ENCODE assay signal across 8 mouse cellular contexts in genomic region chr8:94735426-94736094, GRCm38 (mm10). TPM values are rescaled to one million over a fixed set of nuclear protein-coding genes. Genes with fewer than 3 reads are reported as not detected.
DNase-seq lines count a peak whose midpoint lies in the region; ATAC-seq and TF ChIP-seq lines count a peak whose summit lies in the region.
"Had no signal": no experiment of that assay in that cellular context is flagged by ENCODE, and none has a peak within 500 bp of the region (broad histone marks: within the 10 kb centered on the region; RNA-seq: fewer than 3 reads in every experiment).

No protein-coding gene starts in this region.

- TF ChIP-seq CTCF in lung, adult 2 months (IDR thresholded peaks at IDR 0.05; ENCODE audit: insufficient read depth, low read length): no peak

- no peak overlapping the region for H3K27ac ChIP-seq in heart, embryonic 15.5 days
- H3K27ac ChIP-seq in midbrain, embryonic 13.5 days: no peak overlapping the region
- H3K27ac ChIP-seq: limb, embryonic 12.5 days had no signal

- TF ChIP-seq POLR2A in lung, adult 2 months (IDR thresholded peaks at IDR 0.05; ENCODE audit: borderline replicate concordance, extremely low read depth, low read depth, low read length): no peak

- H3K36me3 ChIP-seq in heart, embryonic 15.5 days: no peaks in the 10 kb centered on the region
- H3K36me3 ChIP-seq in midbrain, embryonic 13.5 days: no peaks in the 10 kb centered on the region
- H3K36me3 ChIP-seq: limb, embryonic 12.5 days had no signal

- H3K27me3 ChIP-seq in heart, embryonic 15.5 days: no peaks in the 10 kb centered on the region
- H3K27me3 ChIP-seq in midbrain, embryonic 13.5 days: no peaks in the 10 kb centered on the region
- H3K27me3 ChIP-seq: limb, embryonic 12.5 days had no signal

- DNase-seq in B cell, adult 2 months: peak; percentile 35 to 37
- DNase-seq in Muller cell, postnatal 12 days (ENCODE audit: inconsistent ontology term): peak; percentile 61
- peak; percentile 40 for DNase-seq in lung, adult 2 months
- no peak for DNase-seq in neural tube, embryonic 10.5 days (ENCODE audit: extremely low spot score, low spot score)
- no peak for DNase-seq in cerebellum, postnatal 36 days

- WGBS in heart, embryonic 15.5 days: 42% methylated on average over 5 of the region's 5 CpGs
- 32% methylated on average over 5 of the region's 5 CpGs for WGBS in lung, adult 2 months
- WGBS in midbrain, embryonic 13.5 days: 86% methylated on average over 5 of the region's 5 CpGs

- H3K4me2 ChIP-seq in heart, embryonic 15.5 days: peak overlapping the region; percentile 41
- H3K4me2 ChIP-seq in midbrain, embryonic 13.5 days (replicated peaks): no peak overlapping the region
- H3K4me2 ChIP-seq: limb, embryonic 12.5 days had no signal

- no peak overlapping the region for H3K9ac ChIP-seq in heart, embryonic 15.5 days
- no peak overlapping the region for H3K9ac ChIP-seq in midbrain, embryonic 13.5 days (replicated peaks)
- H3K9ac ChIP-seq: limb, embryonic 12.5 days had no signal

- no peaks in the 10 kb centered on the region for H3K9me3 ChIP-seq in heart, embryonic 15.5 days (replicated peaks)
- no peaks in the 10 kb centered on the region for H3K9me3 ChIP-seq in midbrain, embryonic 13.5 days
- H3K9me3 ChIP-seq: limb, embryonic 12.5 days had no signal

- peaks cover 5% of the 10 kb centered on the region for H3K4me1 ChIP-seq in heart, embryonic 15.5 days (replicated peaks)
- peaks cover 11% of the 10 kb centered on the region; the same call in 1 of the 2 replicates for H3K4me1 ChIP-seq in lung, adult 2 months (ENCODE audit: control insufficient read depth, insufficient read depth, low read length)
- H3K4me1 ChIP-seq in midbrain, embryonic 13.5 days (replicated peaks): no peaks in the 10 kb centered on the region
- H3K4me1 ChIP-seq: limb, embryonic 12.5 days had no signal

- ATAC-seq in heart, embryonic 15.5 days (replicated peaks; ENCODE audit: insufficient number of reproducible peaks, insufficient read depth, low FRiP score, low read depth): 0 out of 2 replicates have a peak, but pooled peaks have one; percentile 7
- ATAC-seq in midbrain, embryonic 13.5 days: no peak

- peak overlapping the region; percentile 18 for H3K4me3 ChIP-seq in heart, embryonic 15.5 days
- peak overlapping the region; percentile 13 for H3K4me3 ChIP-seq in lung, adult 2 months (replicated peaks; ENCODE audit: extremely low read depth, low read depth, low read length)
- no peak overlapping the region for H3K4me3 ChIP-seq in midbrain, embryonic 13.5 days (replicated peaks)
- H3K4me3 ChIP-seq: limb, embryonic 12.5 days had no signal

RNA-seq across cellular contexts. Expression of gene Ccl22, which starts 9.8 kb away (rescaled TPM):
- polyA plus RNA-seq in heart, embryonic 15.5 days (2015; fragmentation: Nextera tagmentation; extraction: Ambion mirVana): 0.08 TPM in 1 of 2 replicates, not detected in the other
- 11.8 and 11.9 TPM in 2 replicates for polyA plus RNA-seq in lung, adult 2 months (2012; rRNA removed)
- not detected in 2 replicates for polyA plus RNA-seq in midbrain, embryonic 13.5 days (2015; fragmentation: Nextera tagmentation; extraction: Ambion mirVana)
- polyA plus RNA-seq: limb, embryonic 12.5 days had no signal

RNA-seq across cellular contexts. Expression of gene Cx3cl1, which starts 36.2 kb away (rescaled TPM):
- polyA plus RNA-seq in heart, embryonic 15.5 days (2015; fragmentation: Nextera tagmentation; extraction: Ambion mirVana): 9.4 and 9.7 TPM in 2 replicates
- polyA plus RNA-seq in lung, adult 2 months (2012; rRNA removed): 65.8 and 132 TPM in 2 replicates
- polyA plus RNA-seq in midbrain, embryonic 13.5 days (2015; fragmentation: Nextera tagmentation; extraction: Ambion mirVana): 14.2 and 14.5 TPM in 2 replicates

RNA-seq across cellular contexts. Expression of gene Pllp, which starts 39.5 kb away (rescaled TPM):
- 0.23 and 0.96 TPM in 2 replicates for polyA plus RNA-seq in heart, embryonic 15.5 days (2015; fragmentation: Nextera tagmentation; extraction: Ambion mirVana)
- 108 and 172 TPM in 2 replicates for polyA plus RNA-seq in lung, adult 2 months (2012; rRNA removed)
- polyA plus RNA-seq in midbrain, embryonic 13.5 days (2015; fragmentation: Nextera tagmentation; extraction: Ambion mirVana): 0.21 and 0.43 TPM in 2 replicates

Comparison
In these comparisons a context has a peak if more than half of its experiments do, and no peak if none do; other contexts are left out.
1. DNase-seq: peak in B cell, adult 2 months (2 of 2), Muller cell, postnatal 12 days (single experiment) and lung, adult 2 months (single experiment); none in neural tube, embryonic 10.5 days (single experiment) and cerebellum, postnatal 36 days (0 of 2).
2. RNA of gene Ccl22, which starts 9.8 kb away (polyA plus RNA-seq): 11.8 to 11.9 TPM in lung, adult 2 months; 0.08 TPM in heart, embryonic 15.5 days and not detected in midbrain, embryonic 13.5 days; every median in the first group is over 10 times any median in the second.
3. RNA of gene Pllp, which starts 39.5 kb away (polyA plus RNA-seq): 108 to 172 TPM in lung, adult 2 months; 0.21 to 0.43 TPM in midbrain, embryonic 13.5 days and 0.23 to 0.96 TPM in heart, embryonic 15.5 days; every median in the first group is over 10 times any median in the second.